Mouse (Mus musculus) midbrain, embryonic 12.5 days (tissue): ENCODE results near the gene Adat2. TPM values are rescaled to one million over a fixed set of nuclear protein-coding genes. Genes with fewer than 3 reads are reported as not detected.

ENCODE experiments used
- ATAC-seq: fragments of 200-750 bp; cut with Nextera tagmentation; 2 replicates; pipeline ENCODE4 v1.8.0; 2017; ENCODE audit warnings: low read depth, moderate TSS enrichment, moderate library complexity; ENCODE audit not compliant: low FRiP score
- H3K27ac ChIP-seq: fragments of 300-500 bp; sonication (generic); replicated peaks from 2 replicates; pipeline ENCODE4 v1.5.1; 2016; ENCODE audit warnings: mild to moderate bottlenecking
- H3K27me3 ChIP-seq: fragments of 300-500 bp; sonication (generic); 2 replicates; pipeline ENCODE4 v1.6.1; 2016; ENCODE audit warnings: mild to moderate bottlenecking
- H3K36me3 ChIP-seq: fragments of 300-500 bp; sonication (generic); 2 replicates; pipeline ENCODE4 v1.6.1; 2016
- H3K4me1 ChIP-seq: fragments of 300-500 bp; sonication (generic); 2 replicates; pipeline ENCODE4 v1.6.1; 2016
- H3K4me2 ChIP-seq: fragments of 300-500 bp; sonication (generic); replicated peaks from 2 replicates; pipeline ENCODE4 v1.6.1; 2016; ENCODE audit warnings: mild to moderate bottlenecking, moderate library complexity
- H3K4me3 ChIP-seq: fragments of 300-500 bp; sonication (generic); 2 replicates; pipeline ENCODE4 v1.5.1; 2016; ENCODE audit warnings: mild to moderate bottlenecking
- H3K9ac ChIP-seq: fragments of 300-500 bp; sonication (generic); replicated peaks from 2 replicates; pipeline ENCODE4 v1.6.1; 2016; ENCODE audit warnings: mild to moderate bottlenecking, moderate library complexity
- H3K9me3 ChIP-seq: fragments of 300-500 bp; sonication (generic); 2 replicates; pipeline ENCODE4 v1.6.1; 2016; ENCODE audit warnings: mild to moderate bottlenecking
- WGBS: fragments of 180-500 bp; shearing (Covaris S2); methylation state at CpG from one replicate; pipeline ENCODE4 v1.1.7; 2016; 5-methylcytosine and 5-hydroxymethylcytosine counted together
- polyA plus RNA-seq: library from polyadenylated mRNA; unstranded; fragments of >200 nt; fragmentation: Nextera tagmentation; extraction: Ambion mirVana; gene quantifications from 2 replicates; pipeline ENCODE4 v1.2.1, GENCODE M21; 2016

The Adat2 gene
- polyA plus RNA-seq, 1 experiment from 2014 or later = 2.7 TPM

- 73% methylated on average over 2 of the region's 2 CpGs for WGBS
- Histone ChIP-seq H3K4me3 (no peak overlapping the region), H3K9me3 (peaks cover 3% of the 10 kb centered on the region; the same call in 1 of the 2 replicates), H3K36me3 (no peaks in the 10 kb centered on the region), H3K4me2 (no peak overlapping the region), H3K27me3 (no peaks in the 10 kb centered on the region), H3K27ac (no peak overlapping the region), H3K9ac (no peak overlapping the region), H3K4me1 (no peaks in the 10 kb centered on the region)
- ATAC-seq = no peak
Observed at GRCm38 (mm10) chr10:13600926-13601325, 48.2 kb downstream of the Adat2 start.

Other genes starting within 250 kb of the Adat2 start
- gene Phactr2, start 78.5 kb upstream of the Adat2 start, polyA plus RNA-seq = 11.2 and 11.7 TPM in 2 replicates
- gene Fuca2, start 53.4 kb upstream of the Adat2 start, polyA plus RNA-seq = 24.0 and 25.8 TPM in 2 replicates
- gene Pex3, start 248 bp downstream of the Adat2 start, polyA plus RNA-seq = 21.2 and 21.8 TPM in 2 replicates